Mouse (Mus musculus) urinary bladder, postnatal 10 days (tissue): ENCODE measurements around the gene Tas2r125.
"Not testable (repeated sequence)": the region's sequence is repeated elsewhere in the genome, so short reads cannot be mapped to it uniquely, and the experiment has no call there.

ENCODE experiments used
- DNase-seq: peaks from one replicate; pipeline ENCODE4 v3.0.0; 2022; ENCODE audit warnings: low spot score

Gene Tas2r125

DNA sequence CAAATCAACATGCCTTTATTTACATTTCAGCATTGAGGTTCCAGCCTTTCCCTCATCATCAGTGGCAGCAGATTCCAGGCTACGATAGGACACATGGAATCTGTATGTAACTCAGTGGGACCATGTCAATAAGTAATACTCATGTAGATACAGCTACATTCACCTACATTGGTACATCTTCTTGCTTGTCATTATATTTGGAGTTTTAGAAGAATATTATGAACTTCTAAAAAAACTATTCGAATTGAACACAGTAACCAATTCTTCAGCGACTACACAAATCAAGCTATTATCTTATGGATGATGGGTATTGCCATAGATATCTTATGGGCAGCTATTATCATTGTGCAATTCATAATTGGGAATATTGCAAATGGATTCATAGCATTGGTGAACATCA is at the start of gene Tas2r125:
Tas2r125 (plus strand) TSS at position 301 of the 400 bp plus-strand sequence.
- no peak for DNase-seq

DNA sequence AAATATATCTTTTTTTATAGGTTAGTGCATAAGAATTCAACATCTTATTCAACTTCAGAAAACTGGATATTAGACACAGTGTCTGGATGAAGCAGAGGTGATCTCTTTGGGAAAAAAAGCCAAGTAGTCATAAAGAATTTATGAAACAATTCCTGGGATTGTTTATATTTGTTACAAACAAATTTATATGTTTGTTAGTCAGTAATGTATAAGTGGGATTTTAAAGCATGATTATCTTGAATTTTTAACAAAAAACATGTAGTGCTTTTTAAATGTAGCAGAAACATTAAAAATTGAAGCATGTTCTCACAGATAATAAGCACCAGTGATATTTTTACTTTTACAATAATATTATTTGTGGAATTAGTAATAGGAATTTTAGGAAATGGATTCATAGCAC is 41.7 kb upstream of the Tas2r125 start, which contains the start of gene Tas2r110:
Tas2r110 (plus strand) TSS at position 301 of the 400 bp plus-strand sequence.
- DNase-seq, result no peak

DNA sequence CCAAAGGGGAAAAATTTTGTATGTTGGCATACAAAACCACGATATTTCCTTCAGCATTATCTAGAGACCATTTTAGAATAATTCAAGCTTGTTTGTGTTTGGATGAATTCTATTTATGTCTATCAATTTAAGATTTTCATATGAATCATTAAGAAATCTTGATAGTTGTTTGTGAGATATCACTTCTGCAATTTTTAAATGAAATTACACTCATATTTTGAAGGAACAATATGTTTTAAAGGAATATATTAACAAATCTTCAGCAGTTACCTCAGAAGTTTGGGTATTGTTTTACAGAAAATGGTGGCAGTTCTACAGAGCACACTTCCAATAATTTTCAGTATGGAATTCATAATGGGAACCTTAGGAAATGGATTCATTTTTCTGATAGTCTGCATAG is 16.7 kb upstream of the Tas2r125 start, which contains the start of gene Tas2r113:
Tas2r113 (plus strand) TSS at position 301 of the 400 bp plus-strand sequence.
- DNase-seq, result no peak

DNA sequence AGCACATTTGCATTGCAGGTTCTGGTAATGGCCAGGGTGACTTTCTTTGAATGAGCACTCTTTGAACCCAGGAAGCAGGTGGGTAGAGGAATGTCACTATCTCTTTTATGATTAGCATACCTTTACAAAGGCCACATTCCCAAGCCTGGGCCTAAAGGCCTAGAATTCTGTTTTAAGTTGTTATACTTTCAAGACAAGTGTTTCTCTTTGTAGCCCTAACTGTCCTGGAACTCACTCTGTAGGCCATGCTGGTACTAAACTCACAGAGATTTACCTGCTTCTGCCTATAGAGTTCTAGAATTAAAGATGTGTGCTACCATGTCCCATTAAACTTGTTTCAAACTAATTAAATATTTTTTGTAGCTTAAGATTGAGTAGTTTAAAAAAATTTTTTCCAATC is 31.9 kb downstream of the Tas2r125 start:
- not testable (repeated sequence) for DNase-seq

DNA sequence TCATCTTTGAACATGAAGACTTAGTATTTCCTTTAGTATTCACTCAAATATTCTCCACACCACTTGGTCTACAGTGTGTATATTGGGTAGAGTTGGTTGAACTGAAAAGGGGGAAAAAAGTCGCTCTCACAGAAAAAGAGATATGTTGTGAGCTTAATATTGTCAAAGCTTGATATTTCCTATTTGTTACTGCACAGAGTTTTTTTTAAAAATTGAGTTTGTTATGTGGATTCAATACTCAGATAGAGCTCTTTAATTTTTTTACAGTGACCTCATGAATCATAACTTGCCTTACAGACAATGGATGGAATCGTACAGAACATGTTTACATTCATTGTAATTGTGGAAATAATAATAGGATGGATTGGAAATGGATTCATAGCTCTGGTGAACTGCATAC is 41.4 kb downstream of the Tas2r125 start, which contains the start of gene Tas2r129:
Tas2r129 (plus strand) TSS at position 301 of the 400 bp plus-strand sequence.
- no peak for DNase-seq

DNA sequence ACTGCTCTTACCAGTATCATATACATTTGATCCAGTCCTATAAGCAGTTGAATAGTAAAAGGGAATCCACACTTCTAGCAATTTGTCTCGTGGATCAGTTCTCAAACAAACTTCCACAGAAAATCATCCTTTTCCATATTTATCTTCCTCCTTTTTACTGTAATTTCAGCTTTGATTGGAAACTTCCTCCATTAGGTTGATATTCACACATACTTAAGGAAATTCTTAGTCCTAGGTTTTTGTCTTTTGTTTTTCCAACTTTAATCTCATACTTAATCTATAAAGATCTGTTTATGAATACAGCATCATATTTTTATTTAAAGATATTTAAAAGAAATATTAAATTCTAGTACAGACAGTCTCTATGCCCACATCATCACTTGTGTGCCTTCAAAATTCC is 48.4 kb downstream of the Tas2r125 start, which contains the start of gene Tas2r131:
Tas2r131 (minus strand) TSS at position 101 of the 400 bp plus-strand sequence.
- DNase-seq, result no peak
